Mouse (Mus musculus) gastrocnemius, adult 2 months (tissue): ENCODE results near the gene Card10. TPM values are rescaled to one million over a fixed set of nuclear protein-coding genes. Genes with fewer than 3 reads are reported as not detected.
"Not testable (repeated sequence)": the region's sequence is repeated elsewhere in the genome, so short reads cannot be mapped to it uniquely, and the experiment has no call there.

ENCODE experiments used
- DNase-seq: peaks from one replicate; pipeline ENCODE4 v3.0.0; 2022
- H3K27ac ChIP-seq: fragments of 200-600 bp; 2 replicates; pipeline ENCODE4 v1.8.1; 2022; ENCODE audit warnings: mild to moderate bottlenecking
- H3K4me3 ChIP-seq: fragments of 200-600 bp; 2 replicates; pipeline ENCODE4 v1.8.1; 2022; ENCODE audit warnings: mild to moderate bottlenecking, moderate library complexity
- CTCF ChIP-seq: fragments of 200-600 bp; IDR thresholded peaks from 2 replicates; pipeline ENCODE4 v1.8.1; 2022; ENCODE audit warnings: antibody characterized with exemption, mild to moderate bottlenecking, moderate library complexity
- intact Hi-C: fragments of 180-260 bp; cut with DNase I; formaldehyde crosslinking; loops from one replicate; pipeline ENCODE4 v1.15.1; 2025
- long read RNA-seq, 2 experiments: library from polyadenylated mRNA; stranded (forward); transcript quantifications; one replicate each; pipeline ENCODE4 v2.0.0; 2021
- total RNA-seq, 2 experiments: library from RNA; stranded (reverse); gene quantifications; 2 replicates each; pipeline ENCODE4 v1.2.3; 2021

The Card10 gene
- total RNA-seq, result 1 to 10 TPM; 6.1 to 6.8 TPM
- long read RNA-seq, experiment 1, full-length matches to known transcripts, result 3 of 5 reads
- long read RNA-seq, experiment 1, partial matches to known transcripts, result 1 of 5 reads
- long read RNA-seq, experiment 1, other reads (novel, unspliced or antisense), result 1 of 5 reads
- long read RNA-seq, experiment 2, full-length matches to known transcripts, result 6 of 7 reads
- long read RNA-seq, experiment 2, partial matches to known transcripts, result 1 of 7 reads
- long read RNA-seq, experiment 2, other reads (novel, unspliced or antisense), result 0 of 7 reads

- intact Hi-C loops, result no loop called here
- TF ChIP-seq CTCF, result no peak
Measured at GRCm38 (mm10) chr15:78802776-78803391, at the start of gene Card10. TSS of gene Card10 (minus strand) at chr15:78803042.

DNA sequence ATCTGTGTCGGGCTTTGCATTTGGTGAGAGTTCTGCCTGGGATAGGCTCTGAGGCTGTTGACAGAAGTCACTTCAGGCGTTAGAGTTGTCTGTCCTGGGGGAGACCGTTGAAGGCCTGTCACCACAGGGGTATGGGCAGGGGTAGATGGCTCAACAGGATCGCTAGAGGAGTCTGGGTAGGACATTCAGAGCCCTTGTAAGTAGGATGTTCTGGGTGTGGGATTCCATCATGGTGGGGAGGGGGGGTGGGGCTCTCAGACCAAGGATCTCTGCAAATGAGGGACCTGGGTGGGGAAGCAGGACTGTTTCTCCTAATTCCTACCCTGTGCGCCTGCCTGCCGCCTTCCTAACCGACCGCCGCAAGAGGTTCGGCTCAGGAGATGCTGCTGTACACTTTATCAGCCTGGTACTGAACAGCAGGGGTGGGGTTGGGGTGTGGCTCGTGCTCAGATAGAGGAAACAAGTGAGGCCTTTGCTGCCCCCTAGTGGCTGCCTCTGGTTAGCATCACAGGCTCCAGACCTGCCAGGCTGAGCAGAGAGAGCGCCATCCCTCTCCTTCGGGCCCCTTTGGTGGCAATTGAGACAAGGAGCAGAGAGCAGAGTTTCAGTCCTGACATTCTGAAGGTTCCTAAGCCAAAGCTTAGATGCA is 48.8 kb upstream of the Card10 start:
- Histone ChIP-seq H3K4me3 (peak overlapping the region; percentile 11), H3K27ac (peak overlapping the region; percentile 46)
- intact Hi-C loops, result loop anchor here (5.0 kb wide), 1 partner anchor 34 kb away; no protein-coding TSS in a partner anchor
- peak; percentile 94 for DNase-seq
- peak; percentile 93 for TF ChIP-seq CTCF

More at GRCm38 (mm10) chr15:78802776-78803391, at the start of gene Card10:
- Histone ChIP-seq H3K27ac (peak within 1 kb of the TSS; percentile 93), H3K4me3 (peak within 1 kb of the TSS; percentile 94)
- DNase-seq, result peak; percentile 85

DNA sequence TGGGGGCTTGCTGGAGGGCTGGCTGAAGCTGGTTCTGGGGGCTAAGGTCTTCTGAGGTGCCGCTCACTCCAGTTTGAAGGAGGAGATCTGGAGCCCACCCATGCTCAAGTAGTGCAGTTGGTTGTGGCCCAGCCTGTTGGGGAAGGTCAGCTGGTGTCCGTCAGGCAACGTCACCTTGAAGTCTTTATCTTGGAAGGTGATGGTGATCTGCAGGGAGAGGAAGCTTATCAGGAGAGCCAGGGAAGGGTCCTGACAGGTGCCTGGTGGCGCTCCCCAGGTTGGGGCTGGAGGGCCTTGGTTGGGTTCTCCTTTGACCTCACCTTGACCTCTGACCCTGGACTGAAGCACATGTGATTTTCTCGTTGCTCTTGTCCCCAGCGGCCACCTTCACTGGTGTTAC is 48.1 kb upstream of the Card10 start:
- Histone ChIP-seq H3K4me3 (no peak overlapping the region), H3K27ac (peak overlapping the region; percentile 46)
- intact Hi-C loops, result loop anchor here (5.0 kb wide), 1 partner anchor 34 kb away; no protein-coding TSS in a partner anchor
- no peak for TF ChIP-seq CTCF
- no peak for DNase-seq

GRCm38 (mm10) chr15:78850059-78850824 is 47.4 kb upstream of the Card10 start:
- TF ChIP-seq CTCF, result no peak
- intact Hi-C loops, result loop anchor here (5.0 kb wide), 1 partner anchor 33 kb away; no protein-coding TSS in a partner anchor
- H3K27ac ChIP-seq, result peak overlapping the region; percentile 24
- peak; percentile 27 for DNase-seq
- no peak overlapping the region for H3K4me3 ChIP-seq

DNA sequence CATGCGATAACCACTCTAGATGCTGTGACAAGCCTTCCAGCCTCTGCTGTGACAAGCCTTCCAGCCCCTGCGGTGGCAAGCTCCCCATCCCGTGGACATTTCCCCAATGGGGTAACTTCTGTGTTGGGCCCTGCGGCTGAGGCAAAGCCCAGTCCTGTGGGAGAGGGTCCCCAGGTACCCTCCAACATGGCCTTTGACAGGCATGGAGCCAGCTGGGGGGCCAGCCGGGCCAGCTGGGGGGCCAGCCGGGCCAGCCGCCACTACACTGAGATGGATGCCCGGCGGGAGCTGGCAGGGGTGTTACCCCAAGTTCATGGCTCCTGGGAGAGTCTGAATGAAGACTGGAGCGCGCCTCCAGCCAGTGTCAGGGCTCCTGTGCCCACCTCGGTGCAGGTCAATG is 46.6 kb upstream of the Card10 start:
- H3K4me3 ChIP-seq, result no peak overlapping the region
- no peak overlapping the region for H3K27ac ChIP-seq
- no peak for DNase-seq
- no peak for TF ChIP-seq CTCF
- intact Hi-C loops, result no loop called here

DNA sequence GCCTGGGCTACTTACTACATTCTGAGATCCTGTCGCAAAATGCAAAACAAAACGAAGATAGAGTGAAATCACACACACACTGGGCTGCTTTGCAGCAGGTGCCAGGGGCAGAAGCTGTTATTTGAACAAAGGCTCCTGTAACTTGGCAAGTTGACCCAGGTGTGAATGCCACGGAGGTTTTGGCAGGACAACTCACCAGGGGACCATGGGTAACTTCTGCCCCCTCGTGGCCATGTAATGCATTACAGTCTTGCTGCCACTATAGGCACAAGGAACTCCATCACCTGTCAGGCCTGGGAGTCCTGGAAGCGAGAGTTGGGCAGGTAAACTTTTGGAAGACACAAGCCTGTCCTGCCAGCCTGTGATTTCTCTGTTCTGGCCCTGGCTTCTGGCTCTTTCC is 45.6 kb upstream of the Card10 start:
- peak; percentile 88 for DNase-seq
- Histone ChIP-seq H3K4me3 (peak overlapping the region; percentile 6; the same call in 1 of the 2 replicates), H3K27ac (no peak overlapping the region)
- intact Hi-C loops, result loop anchor here (1.0 kb wide), 1 partner anchor 22 kb away; no protein-coding TSS in a partner anchor
- TF ChIP-seq CTCF, result peak; percentile 95; the same call in 1 of the 2 replicates

GRCm38 (mm10) chr15:78846805-78847204 is 44.0 kb upstream of the Card10 start:
- Histone ChIP-seq H3K4me3 (peak overlapping the region; percentile 87), H3K27ac (peak overlapping the region; percentile 28; the same call in 1 of the 2 replicates)
- intact Hi-C loops, DNase-seq: not testable (repeated sequence)

DNA sequence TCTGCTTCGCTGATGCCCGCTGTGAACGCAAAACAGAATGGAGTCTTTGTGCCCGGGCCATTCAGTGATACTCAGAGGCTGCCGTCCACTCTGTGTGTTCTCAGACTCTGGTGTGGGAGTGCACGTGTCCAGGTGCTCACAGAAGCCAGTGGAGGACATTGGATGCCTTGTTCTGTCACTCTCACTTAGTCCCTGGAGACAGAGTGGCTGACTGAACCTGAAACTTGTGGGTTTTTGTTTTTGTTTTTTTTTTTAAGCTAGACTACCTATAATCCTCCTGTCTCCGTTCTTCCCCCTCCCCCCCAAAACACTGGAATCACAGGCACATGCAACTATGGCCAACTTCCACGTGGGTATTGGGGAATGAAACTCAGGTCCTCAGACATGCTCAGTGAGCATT is 43.5 kb upstream of the Card10 start:
- H3K27ac ChIP-seq, result peak overlapping the region; percentile 98
- no peak for DNase-seq

DNA sequence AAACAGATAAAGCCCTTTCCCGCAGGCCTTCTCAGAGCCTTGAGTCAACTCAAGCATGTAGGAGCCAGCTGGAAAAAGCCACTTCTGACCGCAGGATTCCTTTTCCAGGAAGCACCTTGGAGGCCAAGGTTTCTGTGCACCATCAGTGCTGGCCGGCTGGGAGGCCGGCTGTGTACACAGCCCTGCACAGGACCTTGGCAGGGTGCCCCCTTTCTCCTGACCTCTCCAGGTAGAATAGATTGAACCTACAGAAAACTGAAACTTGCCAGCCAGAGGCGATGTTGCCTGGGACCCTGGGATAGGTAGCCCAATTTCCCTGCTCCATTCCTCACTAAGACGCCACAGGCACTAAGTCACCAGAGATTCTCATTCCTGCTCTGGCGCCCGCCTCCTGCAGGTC is 43.0 kb upstream of the Card10 start:
- H3K4me3 ChIP-seq, result peak overlapping the region; percentile 87
- TF ChIP-seq CTCF, result no peak
- DNase-seq, result no peak
- peak overlapping the region; percentile 98 for H3K27ac ChIP-seq
- intact Hi-C loops, result no loop called here

More for the DNA sequence above, 43.5 kb upstream of the Card10 start:
- intact Hi-C loops, result no loop called here
- TF ChIP-seq CTCF, result no peak
- H3K4me3 ChIP-seq, result peak overlapping the region; percentile 87

DNA sequence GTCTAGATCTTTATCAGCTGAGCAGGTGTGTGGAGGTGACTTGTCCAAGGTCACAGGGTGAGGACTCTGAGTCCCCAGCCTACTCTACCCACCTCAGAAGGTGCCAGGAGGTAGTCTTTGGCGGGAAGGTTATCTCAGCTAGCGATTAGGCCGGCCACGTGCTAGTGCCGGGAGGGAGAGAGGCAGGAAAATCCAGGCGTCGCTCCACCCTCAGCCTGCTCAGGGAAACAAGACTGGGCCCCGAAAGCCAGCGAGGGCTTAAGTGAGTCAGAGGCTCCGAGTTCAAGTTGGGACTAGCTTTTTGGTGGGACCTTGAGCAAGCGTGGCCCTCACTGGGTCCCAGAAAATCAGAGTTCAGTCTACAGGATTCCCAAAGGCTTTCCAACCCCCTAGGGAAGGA is 42.5 kb upstream of the Card10 start:
- no peak for DNase-seq

GRCm38 (mm10) chr15:78844791-78845190 is 41.9 kb upstream of the Card10 start:
- DNase-seq, result peak; percentile 75
- H3K27ac ChIP-seq, result peak overlapping the region; percentile 98
- H3K4me3 ChIP-seq, result peak overlapping the region; percentile 87
- TF ChIP-seq CTCF, result no peak
- intact Hi-C loops, result no loop called here

More for the DNA sequence above, 42.5 kb upstream of the Card10 start:
- Histone ChIP-seq H3K27ac (peak overlapping the region; percentile 98), H3K4me3 (peak overlapping the region; percentile 87)
- intact Hi-C loops, result no loop called here
- no peak for TF ChIP-seq CTCF
